8 mouse cellular contexts compared by ENCODE assay signal in genomic region chr9:61404998-61405621, GRCm38 (mm10). TPM values are rescaled to one million over a fixed set of nuclear protein-coding genes. Genes with fewer than 3 reads are reported as not detected.
DNase-seq lines count a peak whose midpoint lies in the region; ATAC-seq and TF ChIP-seq lines count a peak whose summit lies in the region.

No protein-coding gene starts in this region.

- peak; percentile 91 for DNase-seq in adrenal gland, adult 2 months
- DNase-seq in cerebellum, postnatal 4 days (ENCODE audit: low spot score in 2 of 2) = peak; percentile 64 to 87
- DNase-seq in gastrocnemius, adult 8-10 months (ENCODE audit: low spot score in 2 of 2) = peak; percentile 35 to 55
- DNase-seq in hindbrain, postnatal 0 days (ENCODE audit: low spot score) = peak; percentile 94
- peak; percentile 75 for DNase-seq in left cerebral cortex, adult 11 months (ENCODE audit: low spot score)
- DNase-seq in thymus, postnatal 36 days = no peak

- H3K9me3 ChIP-seq in hindbrain, postnatal 0 days (ENCODE audit: low read length) = no peaks in the 10 kb centered on the region
- no peaks in the 10 kb centered on the region for H3K9me3 ChIP-seq in midbrain, embryonic 13.5 days
- H3K9me3 ChIP-seq in stomach, embryonic 14.5 days (ENCODE audit: control insufficient read depth, low read depth, low read length) = no peaks in the 10 kb centered on the region

- H3K4me3 ChIP-seq in hindbrain, postnatal 0 days (ENCODE audit: low read length) = no peak overlapping the region
- H3K4me3 ChIP-seq in midbrain, embryonic 13.5 days (replicated peaks) = peak overlapping the region; percentile 11; the same call in 1 of the 2 replicates
- no peak overlapping the region for H3K4me3 ChIP-seq in stomach, embryonic 14.5 days (ENCODE audit: low read depth, low read length)

- no peaks in the 10 kb centered on the region for H3K27me3 ChIP-seq in hindbrain, postnatal 0 days (ENCODE audit: insufficient read depth, low read length)
- H3K27me3 ChIP-seq in midbrain, embryonic 13.5 days = peaks cover 3% of the 10 kb centered on the region; the same call in 1 of the 2 replicates
- H3K27me3 ChIP-seq in stomach, embryonic 14.5 days (ENCODE audit: control insufficient read depth, insufficient read depth, low read length) = no peaks in the 10 kb centered on the region

- peak overlapping the region; percentile 47 for H3K4me2 ChIP-seq in hindbrain, postnatal 0 days (ENCODE audit: low read depth, low read length)
- H3K4me2 ChIP-seq in midbrain, embryonic 13.5 days (replicated peaks) = peak overlapping the region; percentile 42
- 0 out of 2 replicates have a peak overlapping the region, but pooled peaks have one; percentile 7 for H3K4me2 ChIP-seq in stomach, embryonic 14.5 days (replicated peaks; ENCODE audit: low read depth, low read length)

- peak overlapping the region; percentile 79 for H3K27ac ChIP-seq in hindbrain, postnatal 0 days
- peak overlapping the region; percentile 88 for H3K27ac ChIP-seq in midbrain, embryonic 13.5 days
- no peak overlapping the region; the same call in 1 of the 2 replicates for H3K27ac ChIP-seq in stomach, embryonic 14.5 days (ENCODE audit: low read length)

- no peak overlapping the region; the same call in 1 of the 2 replicates for H3K9ac ChIP-seq in hindbrain, postnatal 0 days (replicated peaks; ENCODE audit: low read length)
- H3K9ac ChIP-seq in midbrain, embryonic 13.5 days (replicated peaks) = 0 out of 2 replicates have a peak overlapping the region, but pooled peaks have one; percentile 37
- H3K9ac ChIP-seq in stomach, embryonic 14.5 days (replicated peaks; ENCODE audit: low read depth, low read length) = no peak overlapping the region

- 12% methylated on average over 19 of the region's 19 CpGs for WGBS in hindbrain, postnatal 0 days
- 2% methylated on average over 19 of the region's 19 CpGs for WGBS in midbrain, embryonic 13.5 days
- 24% methylated on average over 19 of the region's 19 CpGs for WGBS in stomach, embryonic 14.5 days

- peaks cover 40% of the 10 kb centered on the region for H3K4me1 ChIP-seq in hindbrain, postnatal 0 days (ENCODE audit: insufficient read depth, low read length)
- H3K4me1 ChIP-seq in midbrain, embryonic 13.5 days (replicated peaks) = peaks cover 69% of the 10 kb centered on the region
- H3K4me1 ChIP-seq in stomach, embryonic 14.5 days (ENCODE audit: control insufficient read depth, insufficient read depth, low read length) = peaks cover 26% of the 10 kb centered on the region

- peaks cover 15% of the 10 kb centered on the region for H3K36me3 ChIP-seq in hindbrain, postnatal 0 days (ENCODE audit: insufficient read depth, low read length)
- H3K36me3 ChIP-seq in midbrain, embryonic 13.5 days = peaks cover 65% of the 10 kb centered on the region
- H3K36me3 ChIP-seq in stomach, embryonic 14.5 days (ENCODE audit: control insufficient read depth, insufficient read depth, low read length) = peaks cover 75% of the 10 kb centered on the region

- TF ChIP-seq CTCF in hindbrain, postnatal 0 days (IDR thresholded peaks at IDR 0.05; ENCODE audit: low read depth) = no peak

- ATAC-seq in hindbrain, postnatal 0 days = peak; percentile 90
- peak; percentile 83 for ATAC-seq in midbrain, embryonic 13.5 days
- peak; percentile 66 for ATAC-seq in stomach, embryonic 14.5 days (ENCODE audit: insufficient number of reproducible peaks, insufficient read depth, low FRiP score, low read depth)

RNA-seq across cellular contexts. Expression of gene Tle3, which starts 32.9 kb away (rescaled TPM):
- total RNA-seq in adrenal gland, adult 2 months (2021) = 100 to 1,000 TPM; 106 to 160 TPM
- 193 and 277 TPM in 2 replicates for polyA plus RNA-seq in adrenal gland, adult 2 months (2012; rRNA removed)
- 1 to 10 TPM; 3.2 to 6.7 (median 4.3) TPM for total RNA-seq in gastrocnemius, adult 8-10 months (2022)
- 74.1 and 81.3 TPM in 2 replicates for total RNA-seq in hindbrain, postnatal 0 days (2014; rRNA removed)
- polyA plus RNA-seq in hindbrain, postnatal 0 days (2015; fragmentation: Nextera tagmentation; extraction: Ambion mirVana) = 15.5 and 17.7 TPM in 2 replicates
- polyA plus RNA-seq in midbrain, embryonic 13.5 days (2015; fragmentation: Nextera tagmentation; extraction: Ambion mirVana) = 40.7 and 50.8 TPM in 2 replicates
- polyA plus RNA-seq in stomach, embryonic 14.5 days (2014; fragmentation: Nextera tagmentation; extraction: Ambion mirVana) = 31.9 and 32.3 TPM in 2 replicates

Comparison
In these comparisons a context has a peak if more than half of its experiments do, and no peak if none do; other contexts are left out.
1. DNase-seq: peak in adrenal gland, adult 2 months (single experiment), cerebellum, postnatal 4 days (2 of 2), gastrocnemius, adult 8-10 months (2 of 2), hindbrain, postnatal 0 days (single experiment) and left cerebral cortex, adult 11 months (single experiment); none in thymus, postnatal 36 days (0 of 2).
2. Peak in every context shown above with its lines, with median percentiles within 50 percentile points of each other: ATAC-seq and H3K4me2 ChIP-seq.